Comparison of ENCODE assay signal across 18 mouse cellular contexts in the genomic region with DNA sequence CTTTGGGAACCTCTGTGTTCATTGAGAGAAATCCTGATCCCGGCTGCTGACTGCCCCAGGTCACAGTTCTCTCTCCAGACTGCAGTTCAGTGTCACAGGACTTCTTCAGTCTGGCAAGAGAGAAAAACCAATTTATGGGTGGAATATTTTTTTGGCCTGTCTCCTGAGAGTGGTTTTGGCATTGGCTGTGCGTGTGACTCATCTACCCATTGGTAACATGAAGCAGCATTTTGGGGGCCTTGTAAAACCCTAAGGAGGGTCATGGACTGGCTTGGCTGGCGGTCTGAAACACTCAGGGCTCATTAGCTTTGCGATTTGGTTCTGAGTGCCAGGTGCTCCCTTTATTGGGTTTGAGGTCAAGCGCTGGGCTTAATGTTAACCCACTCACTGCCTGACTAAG. TPM values are rescaled to one million over a fixed set of nuclear protein-coding genes. Genes with fewer than 3 reads are reported as not detected.
DNase-seq lines count a peak whose midpoint lies in the region; ATAC-seq and TF ChIP-seq lines count a peak whose summit lies in the region.
"Had no signal": no experiment of that assay in that cellular context is flagged by ENCODE, and none has a peak within 500 bp of the region (broad histone marks: within the 10 kb centered on the region; RNA-seq: fewer than 3 reads in every experiment).

No protein-coding gene starts in this region.

- peaks cover 91% of the 10 kb centered on the region for H3K79me3 ChIP-seq in C2C12 (ENCODE audit: low read depth)

- H3ac ChIP-seq in C2C12 (ENCODE audit: control insufficient read depth, insufficient read length, low read depth): no peak overlapping the region

- no peak overlapping the region for H3K4me3 ChIP-seq in C2C12 (ENCODE audit: insufficient read depth, poor library complexity, severe bottlenecking)
- no peak overlapping the region for H3K4me3 ChIP-seq in limb, embryonic 15.5 days
- H3K4me3 ChIP-seq: embryonic facial prominence, embryonic 13.5 days; heart, adult 2 months; left cerebral cortex, adult 2 months had no signal

- 20% methylated on average over 5 of the region's 5 CpGs for WGBS in limb, embryonic 15.5 days

- no peak overlapping the region for H3K9ac ChIP-seq in limb, embryonic 15.5 days
- H3K9ac ChIP-seq: embryonic facial prominence, embryonic 13.5 days; forebrain, postnatal 0 days had no signal

- H3K36me3 ChIP-seq in C2C12 (ENCODE audit: control insufficient read depth, insufficient read depth): peaks cover 16% of the 10 kb centered on the region
- H3K36me3 ChIP-seq in limb, embryonic 15.5 days: 0 out of 2 replicates have a peak, but pooled peaks cover 2% of the 10 kb centered on the region
- H3K36me3 ChIP-seq: embryonic facial prominence, embryonic 13.5 days had no signal

- peak; percentile 64 for DNase-seq in adrenal gland, adult 8-10 months
- no peak for DNase-seq in adrenal gland, postnatal 10 days
- peak; percentile 45 for DNase-seq in kidney, adult 9 months
- no peak for DNase-seq in kidney, adult 11 months
- DNase-seq in ovary, adult 18-20 months (ENCODE audit: low spot score): no peak
- DNase-seq: cerebellum, adult 9-11 months; forebrain, postnatal 0 days; heart, postnatal 10 days; lung, postnatal 10 days; midbrain, embryonic 14.5 days; thymus, postnatal 14 days had no signal

- H3K27ac ChIP-seq in limb, embryonic 15.5 days: no peak overlapping the region
- H3K27ac ChIP-seq: embryonic facial prominence, embryonic 13.5 days; heart, adult 2 months; left cerebral cortex, adult 2 months had no signal

- peaks cover 37% of the 10 kb centered on the region for H3K4me1 ChIP-seq in limb, embryonic 15.5 days

- H3K79me2 ChIP-seq in C2C12 (ENCODE audit: control insufficient read depth, insufficient read depth): peaks cover 100% of the 10 kb centered on the region

- no peak overlapping the region for H3K4me2 ChIP-seq in limb, embryonic 15.5 days
- H3K4me2 ChIP-seq: embryonic facial prominence, embryonic 13.5 days had no signal

- H3K9me3 ChIP-seq in limb, embryonic 15.5 days: no peaks in the 10 kb centered on the region
- H3K9me3 ChIP-seq: embryonic facial prominence, embryonic 13.5 days had no signal

- 0 out of 2 replicates have a peak, but pooled peaks have one; percentile 49 for ATAC-seq in limb, embryonic 15.5 days (ENCODE audit: insufficient number of reproducible peaks, low FRiP score, low TSS enrichment, low read depth)
- ATAC-seq: forebrain, postnatal 0 days; hindbrain, embryonic 16.5 days had no signal

- no peaks in the 10 kb centered on the region for H3K27me3 ChIP-seq in C2C12 (ENCODE audit: control insufficient read depth, insufficient read depth, insufficient read length)
- no peaks in the 10 kb centered on the region for H3K27me3 ChIP-seq in limb, embryonic 15.5 days
- H3K27me3 ChIP-seq: embryonic facial prominence, embryonic 13.5 days had no signal

- no peak for TF ChIP-seq CTCF in C2C12 (IDR thresholded peaks at IDR 0.05; ENCODE audit: control insufficient read depth, insufficient read depth, insufficient read length)

TF ChIP-seq in C2C12, 6 proteins besides CTCF, POLR2A, EP300 and RAD21:
- no peak for TF ChIP-seq CEBPB (IDR thresholded peaks at IDR 0.05; ENCODE audit: low read depth)
- peak; percentile 21 for TF ChIP-seq MAX (IDR thresholded peaks at IDR 0.05)
- peak; percentile 40 for TF ChIP-seq FOSL1 (IDR thresholded peaks at IDR 0.05; ENCODE audit: insufficient read depth, low read length, poor library complexity, severe bottlenecking)
- peak; percentile 56 for TF ChIP-seq MYOD1 (IDR thresholded peaks at IDR 0.05; ENCODE audit: control insufficient read depth, insufficient read length, low read depth)
- no peak for TF ChIP-seq MYOG (IDR thresholded peaks at IDR 0.05; ENCODE audit: control insufficient read depth, extremely low read depth, insufficient read length)
- TF ChIP-seq USF1 (IDR thresholded peaks at IDR 0.05; ENCODE audit: low read depth): no peak

RNA-seq across cellular contexts. Expression of a gene that starts 10.6 kb away (rescaled TPM):
- total RNA-seq in adrenal gland, adult 8-10 months (2022): 10 to 100 TPM; 19.5 to 29.4 (median 26.4) TPM
- 10 to 100 TPM; 13.4 to 17.6 TPM for total RNA-seq in adrenal gland, postnatal 10 days (2021)
- polyA plus RNA-seq in C2C12 (2012; fragmentation: generic; extraction: Trizol): 24.0 TPM
- polyA plus RNA-seq in limb, embryonic 15.5 days (2015; fragmentation: Nextera tagmentation; extraction: Ambion mirVana): 21.6 and 24.0 TPM in 2 replicates
- total RNA-seq: neutrophil, adult 5-6 weeks had no signal

Comparison
In these comparisons a context has a peak if more than half of its experiments do, and no peak if none do; other contexts are left out.
1. DNase-seq: peak in adrenal gland, adult 8-10 months (single experiment) and kidney, adult 9 months (single experiment); none in adrenal gland, postnatal 10 days (single experiment), kidney, adult 11 months (single experiment) and ovary, adult 18-20 months (single experiment).